Mouse (Mus musculus): ENCODE data around the gene Pkd1l1.

Gene Pkd1l1

GRCm38 (mm10) chr11:8826046-8826445 is 147.0 kb downstream of the Pkd1l1 start:
- in situ Hi-C loops (cut with MboI, MseI): no loop called here

- in situ Hi-C loops (cut with MboI, MseI): no loop called here
Observed at GRCm38 (mm10) chr11:8825413-8825812, 147.7 kb downstream of the Pkd1l1 start.

GRCm38 (mm10) chr11:8821403-8821802 is 151.7 kb downstream of the Pkd1l1 start:
- in situ Hi-C loops (cut with MboI, MseI): no loop called here

DNA sequence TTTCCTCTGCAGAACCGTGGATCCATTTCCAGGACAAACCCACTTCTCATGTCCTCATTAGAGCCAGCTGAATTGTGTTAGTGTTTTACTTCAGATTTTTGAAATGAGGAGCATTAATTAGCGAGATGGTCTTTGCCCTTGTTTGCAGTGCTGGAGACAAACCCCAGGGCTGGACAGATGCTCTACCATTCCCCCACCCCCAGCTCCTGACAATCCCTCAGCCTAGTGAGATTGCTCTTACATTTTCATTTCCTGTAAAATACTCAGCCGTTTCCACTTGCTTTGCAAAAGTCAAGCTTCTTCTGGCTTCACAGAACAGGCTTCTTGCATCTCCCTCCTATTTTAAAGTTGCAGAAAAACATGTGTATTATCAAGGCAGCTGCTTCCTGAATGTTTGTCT is 155.7 kb downstream of the Pkd1l1 start:
- in situ Hi-C loops (cut with MboI, MseI): no loop called here

- in situ Hi-C loops (cut with MboI, MseI): no loop called here
Observed at GRCm38 (mm10) chr11:8814097-8814790, 158.8 kb downstream of the Pkd1l1 start.

DNA sequence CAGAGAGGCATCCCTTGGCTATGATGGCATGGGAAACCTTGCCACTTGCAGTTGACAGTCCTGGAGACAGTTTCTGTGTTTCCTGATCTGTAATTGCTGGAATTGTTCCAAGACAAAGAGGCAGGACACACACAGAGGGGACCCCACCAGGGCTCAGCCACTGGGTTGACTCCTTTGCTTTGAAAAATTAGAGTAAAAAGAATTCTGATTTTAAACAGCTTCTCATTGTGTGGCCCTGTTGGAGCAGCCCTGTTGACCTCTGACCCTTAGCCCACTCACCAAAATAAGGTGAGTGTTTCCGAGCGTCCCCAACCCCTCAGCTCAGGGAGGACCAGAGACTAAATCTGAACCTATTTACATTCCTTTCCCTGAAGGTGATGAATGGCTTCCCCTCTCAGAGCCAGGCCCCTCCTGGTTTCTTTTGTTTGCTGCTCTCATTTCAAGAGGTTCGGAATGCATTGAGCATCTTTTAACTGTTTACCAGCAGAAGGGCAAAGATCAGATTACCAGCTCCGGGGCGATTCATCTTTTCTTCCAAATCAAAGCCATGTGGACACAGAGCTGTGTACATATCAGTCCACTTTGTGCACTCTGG is 161.5 kb downstream of the Pkd1l1 start:
- in situ Hi-C loops (cut with MboI, MseI): no loop called here

- in situ Hi-C loops (cut with MboI, MseI): no loop called here
Observed at GRCm38 (mm10) chr11:8809644-8810043, 163.4 kb downstream of the Pkd1l1 start.

GRCm38 (mm10) chr11:8807009-8807408 is 166.1 kb downstream of the Pkd1l1 start:
- in situ Hi-C loops (cut with MboI, MseI): no loop called here

DNA sequence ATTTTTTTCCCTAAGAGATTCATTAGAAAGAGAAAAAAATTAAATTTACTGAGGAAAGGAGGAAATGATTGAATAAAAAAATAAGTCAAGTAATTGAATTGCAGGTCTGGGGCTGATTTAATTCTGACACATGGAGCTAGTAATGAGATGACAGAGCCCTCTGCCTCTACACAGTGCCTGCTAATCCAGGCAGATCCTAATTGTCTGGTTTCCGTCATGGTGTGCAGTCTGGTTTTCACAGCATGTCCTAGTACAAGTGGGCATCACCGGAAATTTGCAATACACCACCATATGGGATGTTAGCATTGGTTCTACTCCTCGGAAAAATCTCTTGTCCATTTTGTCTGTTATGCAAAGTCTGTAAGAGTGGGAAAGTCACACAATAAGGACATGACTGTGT is 168.9 kb downstream of the Pkd1l1 start:
- in situ Hi-C loops (cut with MboI, MseI): loop anchor here (5.0 kb wide), 1 partner anchor 52 kb away; no protein-coding TSS in a partner anchor

GRCm38 (mm10) chr11:8797486-8797885 is 175.6 kb downstream of the Pkd1l1 start:
- in situ Hi-C loops (cut with MboI, MseI): no loop called here

DNA sequence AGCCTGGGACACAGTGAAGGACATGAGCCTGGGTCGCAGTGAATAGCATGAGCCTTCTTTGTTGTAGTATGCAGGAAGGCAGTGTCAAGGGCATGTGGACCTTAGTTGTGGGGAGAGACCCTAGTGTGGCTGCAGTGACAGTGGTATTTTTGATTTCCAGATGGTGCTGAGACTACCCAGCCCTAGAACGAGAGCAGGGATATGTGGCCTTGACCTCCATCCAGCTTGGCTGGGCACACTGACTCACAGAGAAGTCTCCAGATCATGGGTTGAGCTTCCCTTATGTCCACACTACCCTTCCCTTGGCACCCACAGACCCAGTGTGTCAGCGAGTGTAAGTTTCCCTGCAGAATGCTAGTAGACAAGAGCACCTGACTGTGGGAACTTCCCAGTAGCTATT is 178.0 kb downstream of the Pkd1l1 start:
- in situ Hi-C loops (cut with MboI, MseI): no loop called here

GRCm38 (mm10) chr11:8792146-8792545 is 180.9 kb downstream of the Pkd1l1 start:
- in situ Hi-C loops (cut with MboI, MseI): no loop called here

- in situ Hi-C loops (cut with MboI, MseI): no loop called here
Observed at GRCm38 (mm10) chr11:8789186-8789585, 183.9 kb downstream of the Pkd1l1 start.

GRCm38 (mm10) chr11:8787604-8788003 is 185.5 kb downstream of the Pkd1l1 start:
- in situ Hi-C loops (cut with MboI, MseI): no loop called here

DNA sequence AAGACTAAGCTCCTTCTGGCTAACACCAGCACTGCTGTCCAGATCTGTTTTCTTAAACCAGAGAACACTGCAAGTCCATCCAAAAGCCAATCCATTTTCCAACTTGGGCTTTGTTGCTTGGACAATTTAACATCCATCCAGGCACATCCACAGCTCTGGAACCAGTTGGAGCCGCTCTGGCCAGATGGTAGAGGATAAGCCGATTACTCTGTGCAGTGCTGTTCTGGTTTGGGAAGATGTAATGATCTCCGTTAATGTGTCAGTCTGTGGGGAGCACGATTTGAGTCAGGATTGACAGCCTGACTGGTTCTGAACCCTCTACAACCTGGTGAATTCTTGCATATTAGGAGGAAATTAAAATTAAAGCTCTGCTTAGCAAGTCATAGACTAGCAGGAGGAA is 188.7 kb downstream of the Pkd1l1 start:
- in situ Hi-C loops (cut with MboI, MseI): no loop called here

GRCm38 (mm10) chr11:8782141-8782465 is 191.0 kb downstream of the Pkd1l1 start:
- in situ Hi-C loops (cut with MboI, MseI): no loop called here

GRCm38 (mm10) chr11:8781308-8782140 is 191.5 kb downstream of the Pkd1l1 start:
- in situ Hi-C loops (cut with MboI, MseI): no loop called here

DNA sequence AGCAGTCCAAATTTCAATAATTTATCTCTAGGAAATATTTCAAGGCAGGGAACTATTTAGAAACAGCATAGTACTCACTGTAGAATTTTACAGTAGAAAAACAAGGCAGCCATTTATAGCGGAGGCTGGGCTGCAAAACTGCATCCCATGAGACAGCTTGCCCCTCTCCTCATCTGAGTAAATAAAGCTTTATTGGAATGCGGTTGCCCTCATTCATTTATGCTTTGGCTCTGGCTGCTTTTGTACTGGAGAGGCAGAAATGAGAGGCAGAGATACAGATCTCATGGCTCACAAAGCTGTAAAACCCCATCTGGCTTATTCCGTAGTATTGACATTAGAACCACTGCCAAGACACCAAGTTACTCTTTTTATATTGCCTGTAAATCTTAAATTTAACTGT is 193.6 kb downstream of the Pkd1l1 start:
- in situ Hi-C loops (cut with MboI, MseI): no loop called here

All from regulatory T cell (primary cell).